Mouse (Mus musculus) heart, postnatal 0 days (tissue): ENCODE results near the gene Prr15l. TPM values are rescaled to one million over a fixed set of nuclear protein-coding genes. Genes with fewer than 3 reads are reported as not detected.

Experiments
- ATAC-seq: fragments of 200-750 bp; cut with Nextera tagmentation; 2 replicates; pipeline ENCODE4 v1.8.0; 2017; ENCODE audit warnings: low read depth, moderate number of reproducible peaks, moderate library complexity; ENCODE audit not compliant: insufficient read depth
- DNase-seq: peaks from one replicate; pipeline ENCODE4 v3.0.0-alpha.2; 2016; ENCODE audit warnings: low spot score
- H3K27ac ChIP-seq: fragments of 300-500 bp; sonication (generic); 2 replicates; pipeline ENCODE4 v1.5.1; 2014; ENCODE audit warnings: low read depth, mild to moderate bottlenecking
- H3K27me3 ChIP-seq: fragments of 300-500 bp; sonication (generic); 2 replicates; pipeline ENCODE4 v1.6.1; 2014; ENCODE audit warnings: low read length, mixed read lengths; ENCODE audit not compliant: control insufficient read depth, insufficient read depth
- H3K36me3 ChIP-seq: fragments of 300-500 bp; sonication (generic); replicated peaks from 2 replicates; pipeline ENCODE4 v1.6.1; 2014; ENCODE audit warnings: low read length, mixed read lengths; ENCODE audit not compliant: control insufficient read depth, insufficient read depth
- H3K4me1 ChIP-seq: fragments of 300-500 bp; sonication (generic); 2 replicates; pipeline ENCODE4 v1.6.1; 2014; ENCODE audit warnings: antibody characterized with exemption; ENCODE audit not compliant: control insufficient read depth, insufficient read depth
- H3K4me2 ChIP-seq: fragments of 300-500 bp; sonication (generic); 2 replicates; pipeline ENCODE4 v1.6.1; 2014; ENCODE audit warnings: low read depth, mild to moderate bottlenecking, low read length, moderate library complexity
- H3K4me3 ChIP-seq: fragments of 300-500 bp; sonication (generic); 2 replicates; pipeline ENCODE4 v1.5.1; 2014; ENCODE audit warnings: low read depth, low read length
- H3K9ac ChIP-seq: fragments of 300-500 bp; sonication (generic); replicated peaks from 2 replicates; pipeline ENCODE4 v1.6.1; 2014; ENCODE audit warnings: low read depth, low read length, mixed read lengths
- H3K9me3 ChIP-seq: fragments of 300-500 bp; sonication (generic); replicated peaks from 2 replicates; pipeline ENCODE4 v1.6.1; 2016; ENCODE audit warnings: low read length; ENCODE audit not compliant: control insufficient read depth
- CTCF ChIP-seq: IDR thresholded peaks from 2 replicates; pipeline ENCODE4 v1.5.1; 2016; ENCODE audit warnings: antibody characterized with exemption, control low read depth, low read depth
- EP300 ChIP-seq: IDR thresholded peaks from 2 replicates; pipeline ENCODE4 v1.6.1; 2016; ENCODE audit warnings: antibody characterized with exemption, low read depth
- whole genome bisulfite sequencing: fragments of 180-500 bp; shearing (Covaris S2); extraction: QIAGEN DNeasy Blood & Tissue Kit; methylation state at CpG from one replicate; pipeline ENCODE4 v1.1.7; 2014; 5-methylcytosine and 5-hydroxymethylcytosine counted together
- polyA plus RNA-seq: library from polyadenylated mRNA; unstranded; fragments of >200 nt; fragmentation: Nextera tagmentation; extraction: Ambion mirVana; gene quantifications from 2 replicates; pipeline ENCODE4 v1.2.1, GENCODE M21; 2015
- total RNA-seq: library from RNA; depleted of rRNA; stranded (reverse); fragments of >200 nt; gene quantifications from 2 replicates; pipeline ENCODE4 v1.2.3, GENCODE M21; 2014; ENCODE audit warnings: low replicate concordance

Prr15l gene
- total and polyA plus RNA-seq, 2 experiments from 2014 or later = 1.2 TPM; not detected in 1

DNA sequence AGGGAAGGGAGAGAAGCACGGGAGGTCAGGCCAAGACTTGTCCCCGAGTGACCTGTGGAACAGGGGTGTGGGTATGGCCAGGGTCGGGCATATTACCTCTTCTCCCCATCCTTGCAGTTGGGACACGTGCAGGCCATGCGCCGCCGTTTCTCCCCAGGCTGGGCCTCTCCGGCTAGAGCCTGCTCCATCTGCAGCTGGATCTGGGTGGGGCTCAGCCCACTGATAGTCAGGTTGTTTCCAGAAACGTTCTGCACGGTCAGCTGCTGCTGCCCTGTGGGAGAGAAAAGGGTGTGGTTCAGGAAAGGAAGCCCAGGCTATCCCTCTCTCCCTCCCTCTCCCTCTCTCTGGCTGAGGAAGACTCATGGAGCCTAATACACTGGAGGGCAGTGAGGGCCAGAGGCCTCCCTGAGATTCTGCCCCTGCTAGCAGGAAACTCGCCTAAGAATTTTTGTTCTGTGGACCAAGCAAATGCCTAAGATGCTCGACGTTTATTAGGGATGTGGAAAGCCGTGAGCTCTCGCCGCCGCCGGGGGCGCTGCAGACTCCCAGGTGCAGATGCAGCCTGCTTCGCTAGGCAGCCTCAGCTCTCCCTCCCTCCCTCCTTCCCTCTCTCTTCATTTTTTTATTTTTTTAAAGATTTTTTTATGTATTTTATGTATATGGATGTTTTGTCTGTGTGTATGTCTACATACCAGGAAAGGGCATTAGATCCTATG lies 28.3 kb downstream of the Prr15l start:
- Histone ChIP-seq H3K4me1 (no peaks in the 10 kb centered on the region), H3K27ac (no peak overlapping the region), H3K27me3 (no peaks in the 10 kb centered on the region), H3K9me3 (no peaks in the 10 kb centered on the region), H3K9ac (no peak overlapping the region), H3K4me3 (no peak overlapping the region), H3K36me3 (peaks cover 85% of the 10 kb centered on the region), H3K4me2 (no peak overlapping the region)
- DNase-seq (no peak), ATAC-seq (no peak)
- WGBS = 56% methylated on average over 20 of the region's 20 CpGs
- TF ChIP-seq CTCF (peak; percentile 18; the same call in 1 of the 2 replicates), EP300 (no peak)

- Histone ChIP-seq H3K36me3 (peaks cover 88% of the 10 kb centered on the region), H3K4me1 (no peaks in the 10 kb centered on the region), H3K27ac (no peak overlapping the region; the same call in 1 of the 2 replicates), H3K4me2 (no peak overlapping the region), H3K9ac (no peak overlapping the region), H3K27me3 (no peaks in the 10 kb centered on the region), H3K4me3 (no peak overlapping the region), H3K9me3 (no peaks in the 10 kb centered on the region)
- ATAC-seq (no peak), DNase-seq (no peak)
- TF ChIP-seq CTCF = no peak
- TF ChIP-seq EP300 = no peak
- 85% methylated on average over 10 of the region's 10 CpGs for WGBS
Measured at GRCm38 (mm10) chr11:96957061-96957805, 29.3 kb downstream of the Prr15l start.

GRCm38 (mm10) chr11:96963580-96963979 lies 35.7 kb downstream of the Prr15l start:
- Histone ChIP-seq H3K4me3 (no peak overlapping the region), H3K27ac (no peak overlapping the region), H3K27me3 (no peaks in the 10 kb centered on the region), H3K4me1 (peaks cover 19% of the 10 kb centered on the region), H3K9me3 (no peaks in the 10 kb centered on the region), H3K9ac (no peak overlapping the region), H3K36me3 (peaks cover 41% of the 10 kb centered on the region), H3K4me2 (no peak overlapping the region)
- peak; percentile 82 for ATAC-seq
- WGBS = 15% methylated on average over 8 of the region's 8 CpGs
- TF ChIP-seq CTCF = peak; percentile 93
- no peak for TF ChIP-seq EP300
- peak; percentile 88 for DNase-seq

GRCm38 (mm10) chr11:96966172-96966571 lies 38.3 kb downstream of the Prr15l start:
- Histone ChIP-seq H3K27ac (peak overlapping the region; percentile 99), H3K9me3 (no peaks in the 10 kb centered on the region), H3K4me1 (peaks cover 45% of the 10 kb centered on the region), H3K4me2 (no peak overlapping the region), H3K36me3 (peaks cover 20% of the 10 kb centered on the region), H3K27me3 (no peaks in the 10 kb centered on the region), H3K4me3 (no peak overlapping the region), H3K9ac (no peak overlapping the region)
- ATAC-seq (no peak), DNase-seq (no peak)
- TF ChIP-seq CTCF (no peak), EP300 (no peak)
- 87% methylated on average over 3 of the region's 3 CpGs for WGBS

DNA sequence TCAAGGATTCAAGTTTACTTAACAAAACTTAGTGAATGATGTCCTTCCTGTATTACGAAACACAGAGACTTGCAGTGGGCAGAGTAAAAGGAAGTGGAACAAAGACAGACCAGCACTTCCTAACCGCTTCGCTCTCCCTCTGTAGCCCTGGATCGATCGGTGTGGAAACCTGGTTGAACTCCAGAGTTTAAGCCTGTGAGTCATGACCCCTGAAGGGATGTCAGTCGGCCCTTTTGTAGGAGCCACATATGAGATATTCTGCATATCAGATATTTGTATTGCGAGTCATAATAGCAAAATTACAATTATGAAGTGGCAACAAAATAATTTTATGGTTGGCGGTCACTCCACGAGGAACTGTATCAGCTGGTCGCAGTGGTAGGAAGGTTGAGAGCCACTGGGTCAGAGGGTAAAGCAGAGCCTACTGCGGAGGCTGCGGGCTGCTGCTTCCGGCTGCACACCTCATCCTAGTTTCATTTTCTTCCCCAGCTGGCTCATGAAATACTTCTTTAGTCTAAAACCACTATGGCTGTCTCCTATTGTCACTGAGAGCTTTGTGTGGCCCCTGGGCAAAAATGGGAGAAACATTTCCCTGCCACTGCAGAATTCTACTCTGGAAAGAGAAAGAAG lies 39.1 kb downstream of the Prr15l start:
- Histone ChIP-seq H3K27me3 (no peaks in the 10 kb centered on the region), H3K36me3 (peaks cover 12% of the 10 kb centered on the region), H3K9ac (no peak overlapping the region; the same call in 1 of the 2 replicates), H3K4me1 (peaks cover 54% of the 10 kb centered on the region), H3K4me2 (peak overlapping the region; percentile 46), H3K4me3 (peak overlapping the region; percentile 17; the same call in 1 of the 2 replicates), H3K27ac (peak overlapping the region; percentile 99), H3K9me3 (no peaks in the 10 kb centered on the region)
- WGBS = 45% methylated on average over 13 of the region's 13 CpGs
- ATAC-seq = no peak
- no peak for DNase-seq
- TF ChIP-seq EP300 = no peak
- TF ChIP-seq CTCF = no peak
